Mouse (Mus musculus): ENCODE data around the gene Tagln3. TPM values are rescaled to one million over a fixed set of nuclear protein-coding genes. Genes with fewer than 3 reads are reported as not detected.

Gene Tagln3
- polyA plus RNA-seq, 1 experiment, result not detected

DNA sequence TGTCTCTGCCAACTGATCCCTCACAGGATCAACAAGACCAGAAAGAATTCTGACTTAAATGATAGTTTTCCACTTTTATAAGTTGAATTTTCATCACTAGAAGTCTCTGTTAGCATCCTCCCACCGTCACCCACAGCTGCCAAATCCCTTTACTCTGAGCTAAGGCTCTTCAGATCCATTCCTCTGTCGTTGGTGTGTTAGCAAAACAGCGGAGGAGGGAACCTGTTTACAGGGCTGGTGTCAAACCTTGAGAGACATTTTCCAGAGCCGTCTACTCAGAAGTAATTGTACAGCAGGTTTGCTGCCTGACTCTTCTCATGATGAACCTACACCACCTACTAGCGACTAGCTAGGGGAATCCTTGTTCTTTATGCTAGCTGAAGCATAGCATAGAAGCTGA is 25.1 kb downstream of the Tagln3 start:
- 82% methylated on average over 5 of the region's 5 CpGs for WGBS
- TF ChIP-seq CTCF (IDR thresholded peaks at IDR 0.05; ENCODE audit: insufficient read depth, low read depth, low read length), result no peak
- TF ChIP-seq POLR2A (IDR thresholded peaks at IDR 0.05; ENCODE audit: insufficient read depth, low read depth, low read length), result no peak

DNA sequence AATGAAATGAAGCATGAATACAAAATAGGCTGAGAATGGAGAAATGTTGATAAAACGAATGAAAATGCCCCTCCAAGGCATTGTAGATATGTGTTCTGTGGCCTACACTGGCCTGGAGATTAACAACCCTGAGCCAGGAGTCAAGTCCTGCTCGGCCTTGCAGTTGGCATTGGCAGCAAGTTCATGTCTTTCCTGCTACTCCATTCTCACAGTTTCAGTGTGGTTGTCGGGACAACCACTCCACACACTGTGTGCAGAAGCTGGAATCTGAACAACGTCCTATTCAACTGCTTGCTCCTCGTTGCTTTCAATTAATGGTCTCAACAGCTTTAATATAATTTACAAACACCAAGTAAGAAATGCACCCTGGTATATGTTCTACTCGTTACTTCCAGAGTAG is 26.4 kb downstream of the Tagln3 start:
- H3K4me1 ChIP-seq (ENCODE audit: control insufficient read depth, insufficient read depth, low read length), result peaks cover 6% of the 10 kb centered on the region
- TF ChIP-seq CTCF (IDR thresholded peaks at IDR 0.05; ENCODE audit: insufficient read depth, low read depth, low read length) (no peak), POLR2A (IDR thresholded peaks at IDR 0.05; ENCODE audit: insufficient read depth, low read depth, low read length) (no peak)
- H3K27ac ChIP-seq (ENCODE audit: insufficient read depth, low read depth, low read length), result no peak overlapping the region
- no peak overlapping the region for H3K4me3 ChIP-seq (ENCODE audit: insufficient read depth, low read depth, low read length)
- 45% methylated on average over 6 of the region's 6 CpGs for WGBS

More for the DNA sequence above, 25.1 kb downstream of the Tagln3 start:
- H3K4me3 ChIP-seq (ENCODE audit: insufficient read depth, low read depth, low read length), result no peak overlapping the region
- H3K4me1 ChIP-seq (ENCODE audit: control insufficient read depth, insufficient read depth, low read length), result peaks cover 3% of the 10 kb centered on the region
- no peak overlapping the region for H3K27ac ChIP-seq (ENCODE audit: insufficient read depth, low read depth, low read length)

DNA sequence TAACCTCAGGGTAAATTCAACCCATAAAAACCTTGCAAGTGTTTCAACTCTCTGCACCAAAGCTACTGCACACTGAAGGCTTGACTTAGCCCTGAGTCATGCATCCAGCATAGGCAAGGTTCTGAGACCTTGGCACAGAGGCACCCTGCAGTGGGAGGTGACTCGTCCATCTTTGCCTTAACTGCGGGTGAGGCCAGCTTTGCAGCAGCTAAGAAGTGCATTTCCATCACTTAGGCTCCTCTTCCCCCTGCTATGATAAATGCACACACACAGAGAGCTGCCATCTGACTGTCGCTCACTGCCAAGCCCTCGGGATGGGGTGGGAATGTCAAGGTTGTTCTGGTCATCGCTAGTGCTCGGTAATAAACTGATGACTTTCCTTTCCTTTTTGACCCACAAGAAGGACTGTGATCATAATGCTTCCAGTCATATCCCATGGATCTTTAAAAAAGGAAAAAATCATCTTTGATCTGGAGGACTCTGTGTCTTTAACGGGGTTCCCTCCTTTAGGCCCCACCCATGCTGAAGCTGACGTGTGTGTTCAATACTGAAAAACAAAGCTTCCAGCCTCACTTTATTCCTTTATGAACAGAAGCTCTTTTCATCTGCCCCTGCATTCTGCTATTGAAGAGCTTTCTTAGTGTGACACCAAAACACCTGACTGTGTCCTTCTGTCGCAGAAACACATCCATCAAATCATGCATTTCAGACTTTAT is 28.8 kb downstream of the Tagln3 start:
- Histone ChIP-seq H3K4me1 (ENCODE audit: control insufficient read depth, insufficient read depth, low read length) (peaks cover 8% of the 10 kb centered on the region), H3K4me3 (ENCODE audit: insufficient read depth, low read depth, low read length) (no peak overlapping the region), H3K27ac (ENCODE audit: insufficient read depth, low read depth, low read length) (0 out of 2 replicates have a peak overlapping the region, but pooled peaks have one; percentile 24)
- 60% methylated on average over 9 of the region's 9 CpGs for WGBS
- TF ChIP-seq CTCF (IDR thresholded peaks at IDR 0.05; ENCODE audit: insufficient read depth, low read depth, low read length) (no peak), POLR2A (IDR thresholded peaks at IDR 0.05; ENCODE audit: insufficient read depth, low read depth, low read length) (no peak)

DNA sequence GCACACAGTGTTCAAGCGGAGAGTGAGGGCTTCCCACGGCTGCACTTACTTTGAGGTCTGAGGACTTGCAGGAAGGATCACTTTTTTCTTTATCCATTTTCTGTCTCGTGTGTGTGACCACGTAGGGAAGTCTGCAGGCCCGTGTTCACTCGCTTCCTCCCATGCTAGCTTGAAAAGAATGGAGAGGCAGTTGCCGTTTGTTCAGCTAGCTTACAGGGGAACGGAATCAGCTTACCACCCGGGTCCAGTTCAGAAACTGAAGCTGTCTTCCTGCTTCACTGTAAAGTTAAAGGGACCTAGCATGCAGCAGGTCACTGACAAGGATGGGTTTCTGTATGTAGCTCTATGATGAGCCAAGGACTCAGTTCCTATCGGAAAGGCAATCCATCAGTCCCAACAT is 30.9 kb downstream of the Tagln3 start, which contains the start of gene Tmprss7:
TSS of gene Tmprss7 (minus strand) at position 101 of the 400 bp plus-strand sequence.
- Histone ChIP-seq H3K4me1 (ENCODE audit: control insufficient read depth, insufficient read depth, low read length) (peaks cover 11% of the 10 kb centered on the region), H3K27ac (ENCODE audit: insufficient read depth, low read depth, low read length) (no peak within 1 kb of the TSS), H3K4me3 (ENCODE audit: insufficient read depth, low read depth, low read length) (no peak within 1 kb of the TSS)
- WGBS, result 61% methylated on average over 10 of the region's 10 CpGs
- TF ChIP-seq POLR2A (IDR thresholded peaks at IDR 0.05; ENCODE audit: insufficient read depth, low read depth, low read length) (no peak), CTCF (IDR thresholded peaks at IDR 0.05; ENCODE audit: insufficient read depth, low read depth, low read length) (no peak)

DNA sequence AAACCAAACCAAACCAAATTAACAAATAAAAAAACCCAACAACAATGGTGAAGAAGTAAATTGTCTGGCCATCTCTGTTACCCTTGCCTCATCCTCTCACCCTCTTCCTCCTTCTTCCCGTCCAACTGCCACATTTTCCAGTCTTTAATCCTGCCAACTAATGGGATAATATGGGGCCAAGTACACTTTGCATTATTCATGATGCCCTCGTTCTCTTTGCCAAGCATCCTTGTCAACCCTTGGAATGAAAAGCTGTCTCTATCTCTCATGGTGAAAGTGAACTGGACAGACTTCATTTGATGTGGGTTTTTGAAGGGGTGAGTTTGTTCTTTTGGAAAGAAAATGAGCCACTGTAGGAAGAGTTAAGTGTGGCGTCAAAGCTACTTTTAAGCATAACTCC is 31.6 kb downstream of the Tagln3 start:
- Histone ChIP-seq H3K27ac (ENCODE audit: insufficient read depth, low read depth, low read length) (no peak overlapping the region), H3K4me3 (ENCODE audit: insufficient read depth, low read depth, low read length) (no peak overlapping the region), H3K4me1 (ENCODE audit: control insufficient read depth, insufficient read depth, low read length) (peaks cover 11% of the 10 kb centered on the region)
- TF ChIP-seq POLR2A (IDR thresholded peaks at IDR 0.05; ENCODE audit: insufficient read depth, low read depth, low read length) (no peak), CTCF (IDR thresholded peaks at IDR 0.05; ENCODE audit: insufficient read depth, low read depth, low read length) (no peak)
- 48% methylated on average over 3 of the region's 3 CpGs for WGBS

- TF ChIP-seq POLR2A (IDR thresholded peaks at IDR 0.05; ENCODE audit: insufficient read depth, low read depth, low read length) (no peak), CTCF (IDR thresholded peaks at IDR 0.05; ENCODE audit: insufficient read depth, low read depth, low read length) (no peak)
- WGBS, result 9% methylated on average over 4 of the region's 4 CpGs
These were observed 34.2 kb downstream of the Tagln3 start for GRCm38 (mm10) chr16:45690178-45690577.

GRCm38 (mm10) chr16:45686833-45687232 is 37.6 kb downstream of the Tagln3 start:
- Histone ChIP-seq H3K27ac (ENCODE audit: insufficient read depth, low read depth, low read length) (no peak overlapping the region), H3K4me1 (ENCODE audit: control insufficient read depth, insufficient read depth, low read length) (peaks cover 5% of the 10 kb centered on the region; the same call in 1 of the 2 replicates), H3K4me3 (ENCODE audit: insufficient read depth, low read depth, low read length) (no peak overlapping the region)
- WGBS, result 86% methylated on average over 3 of the region's 3 CpGs
- no peak for TF ChIP-seq POLR2A (IDR thresholded peaks at IDR 0.05; ENCODE audit: insufficient read depth, low read depth, low read length)
- TF ChIP-seq CTCF (IDR thresholded peaks at IDR 0.05; ENCODE audit: insufficient read depth, low read depth, low read length), result no peak

More at GRCm38 (mm10) chr16:45690178-45690577, 34.2 kb downstream of the Tagln3 start:
- Histone ChIP-seq H3K4me1 (ENCODE audit: control insufficient read depth, insufficient read depth, low read length) (peaks cover 7% of the 10 kb centered on the region; the same call in 1 of the 2 replicates), H3K4me3 (ENCODE audit: insufficient read depth, low read depth, low read length) (no peak overlapping the region), H3K27ac (ENCODE audit: insufficient read depth, low read depth, low read length) (peak overlapping the region; percentile 82)

DNA sequence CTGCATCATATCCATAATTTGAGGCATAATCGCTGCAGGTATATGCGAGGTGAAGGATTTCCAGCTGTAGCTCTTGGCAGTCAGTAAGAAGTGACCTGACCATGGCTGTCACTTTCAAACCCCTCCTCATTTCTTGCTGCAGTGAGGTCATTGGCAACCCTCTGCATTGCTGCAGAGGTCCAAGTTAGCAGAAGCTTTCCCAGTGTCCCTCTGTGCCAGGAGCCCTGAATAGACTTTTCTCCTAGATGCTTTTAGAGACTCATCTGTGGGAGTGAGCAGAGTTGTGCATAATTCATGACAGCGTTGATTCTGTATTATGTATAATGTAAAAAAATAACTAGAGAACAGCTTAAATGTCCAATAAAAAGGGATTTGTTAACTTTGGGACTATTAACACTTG is 39.1 kb downstream of the Tagln3 start:
- Histone ChIP-seq H3K27ac (ENCODE audit: insufficient read depth, low read depth, low read length) (no peak overlapping the region), H3K4me3 (ENCODE audit: insufficient read depth, low read depth, low read length) (no peak overlapping the region), H3K4me1 (ENCODE audit: control insufficient read depth, insufficient read depth, low read length) (peaks cover under 1% of the 10 kb centered on the region; the same call in 1 of the 2 replicates)
- no peak for TF ChIP-seq POLR2A (IDR thresholded peaks at IDR 0.05; ENCODE audit: insufficient read depth, low read depth, low read length)
- TF ChIP-seq CTCF (IDR thresholded peaks at IDR 0.05; ENCODE audit: insufficient read depth, low read depth, low read length), result no peak
- 61% methylated on average over 3 of the region's 3 CpGs for WGBS

DNA sequence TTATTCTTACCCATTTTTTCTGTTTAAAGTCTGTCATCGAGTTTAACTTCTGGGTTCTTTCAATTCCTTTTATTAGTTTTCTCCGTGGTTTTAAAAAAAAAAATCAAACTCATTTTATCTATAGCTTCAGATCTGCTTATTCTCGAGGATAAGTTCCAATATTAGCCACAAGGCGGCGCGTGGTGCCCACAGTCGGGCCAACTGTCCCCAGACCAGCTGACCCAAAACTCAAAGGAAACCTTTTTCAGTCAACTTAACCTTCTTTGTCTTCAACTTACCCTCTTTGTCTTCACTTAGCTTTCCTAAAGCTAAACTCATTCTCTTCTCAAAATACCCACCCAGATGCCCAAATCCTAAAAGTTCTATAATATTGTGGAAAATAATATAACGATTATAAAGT is 39.6 kb downstream of the Tagln3 start:
- H3K4me3 ChIP-seq (ENCODE audit: insufficient read depth, low read depth, low read length), result no peak overlapping the region
- TF ChIP-seq CTCF (IDR thresholded peaks at IDR 0.05; ENCODE audit: insufficient read depth, low read depth, low read length) (peak; percentile 78), POLR2A (IDR thresholded peaks at IDR 0.05; ENCODE audit: insufficient read depth, low read depth, low read length) (no peak)

More for the DNA sequence above, 39.6 kb downstream of the Tagln3 start:
- H3K4me1 ChIP-seq (ENCODE audit: control insufficient read depth, insufficient read depth, low read length), result no peaks in the 10 kb centered on the region
- 12% methylated on average over 8 of the region's 8 CpGs for WGBS
- no peak overlapping the region for H3K27ac ChIP-seq (ENCODE audit: insufficient read depth, low read depth, low read length)
